ENCODE assay signal across 8 mouse cellular contexts in genomic region chr2:172440640-172441005, GRCm38 (mm10). TPM values are rescaled to one million over a fixed set of nuclear protein-coding genes. Genes with fewer than 3 reads are reported as not detected.
DNase-seq lines count a peak whose midpoint lies in the region; ATAC-seq and TF ChIP-seq lines count a peak whose summit lies in the region.

No protein-coding gene starts in this region.

- H3K27me3 ChIP-seq in heart, embryonic 10.5 days (ENCODE audit: insufficient read depth, poor library complexity, severe bottlenecking), result no peaks in the 10 kb centered on the region
- no peaks in the 10 kb centered on the region for H3K27me3 ChIP-seq in E14TG2a.4 (ENCODE audit: insufficient read depth, low read length)
- no peaks in the 10 kb centered on the region for H3K27me3 ChIP-seq in forebrain, embryonic 13.5 days
- no peaks in the 10 kb centered on the region for H3K27me3 ChIP-seq in liver, embryonic 16.5 days (ENCODE audit: control insufficient read depth, insufficient read depth, low read depth, low read length)

- WGBS in heart, embryonic 10.5 days, result under 1% methylated on average over 21 of the region's 21 CpGs
- WGBS in forebrain, embryonic 13.5 days, result under 1% methylated on average over 21 of the region's 21 CpGs
- WGBS in liver, embryonic 16.5 days (ENCODE audit: insufficient replicate concordance), result 0% methylated on average over 21 of the region's 21 CpGs

- peak overlapping the region; percentile 78 for H3K9ac ChIP-seq in forebrain, embryonic 13.5 days
- H3K9ac ChIP-seq in liver, embryonic 16.5 days (ENCODE audit: low read depth, low read length), result peak overlapping the region; percentile 79

- TF ChIP-seq CTCF in E14TG2a.4 (conservative IDR thresholded peaks at IDR 0.05; ENCODE audit: low read length), result no peak

- peak; percentile 77 for ATAC-seq in forebrain, embryonic 13.5 days
- ATAC-seq in liver, embryonic 16.5 days (ENCODE audit: low read depth), result peak; percentile 42

- peak overlapping the region; percentile 93 for H3K4me2 ChIP-seq in forebrain, embryonic 13.5 days
- H3K4me2 ChIP-seq in liver, embryonic 16.5 days (ENCODE audit: low read depth, low read length), result peak overlapping the region; percentile 73

- no peaks in the 10 kb centered on the region for H3K9me3 ChIP-seq in heart, embryonic 10.5 days
- H3K9me3 ChIP-seq in E14TG2a.4 (ENCODE audit: low read length), result no peaks in the 10 kb centered on the region
- H3K9me3 ChIP-seq in forebrain, embryonic 13.5 days (replicated peaks), result no peaks in the 10 kb centered on the region
- H3K9me3 ChIP-seq in liver, embryonic 16.5 days (replicated peaks; ENCODE audit: control insufficient read depth, low read length), result no peaks in the 10 kb centered on the region

- H3K36me3 ChIP-seq in heart, embryonic 10.5 days, result peaks cover 9% of the 10 kb centered on the region
- H3K36me3 ChIP-seq in E14TG2a.4 (ENCODE audit: insufficient read depth, low read length), result peaks cover 16% of the 10 kb centered on the region
- peaks cover 11% of the 10 kb centered on the region for H3K36me3 ChIP-seq in forebrain, embryonic 13.5 days (ENCODE audit: poor library complexity, severe bottlenecking)
- peaks cover 7% of the 10 kb centered on the region; the same call in 1 of the 2 replicates for H3K36me3 ChIP-seq in liver, embryonic 16.5 days (ENCODE audit: control insufficient read depth, insufficient read depth)

- peak overlapping the region; percentile 81 for H3K4me3 ChIP-seq in heart, embryonic 10.5 days
- H3K4me3 ChIP-seq in E14TG2a.4 (replicated peaks; ENCODE audit: low read length), result peak overlapping the region; percentile 92
- peak overlapping the region; percentile 82 for H3K4me3 ChIP-seq in forebrain, embryonic 13.5 days
- H3K4me3 ChIP-seq in liver, embryonic 16.5 days (ENCODE audit: low read depth, low read length), result peak overlapping the region; percentile 88

- intact Hi-C loops in heart, postnatal 10 days (cut with DNase I), result loop anchor here (5.0 kb wide), 1 partner anchor 68 kb away; the partner anchor contains the start of genes Aurka and Cstf1

- H3K27ac ChIP-seq in heart, embryonic 10.5 days, result peak overlapping the region; percentile 84
- H3K27ac ChIP-seq in forebrain, embryonic 13.5 days, result peak overlapping the region; percentile 40
- peak overlapping the region; percentile 80 for H3K27ac ChIP-seq in liver, embryonic 16.5 days (ENCODE audit: low read length)

- DNase-seq in heart, embryonic 10.5 days (ENCODE audit: low spot score), result no peak
- no peak for DNase-seq in heart, postnatal 10 days
- DNase-seq in thymus, postnatal 4 days, result no peak
- no peak for DNase-seq in spleen, adult 18-20 months
- DNase-seq in left cerebral cortex, adult 18-20 months (ENCODE audit: low spot score in 2 of 2), result no peak

- peaks cover 16% of the 10 kb centered on the region for H3K4me1 ChIP-seq in heart, embryonic 10.5 days
- H3K4me1 ChIP-seq in E14TG2a.4 (replicated peaks; ENCODE audit: low read depth, low read length), result peaks cover 27% of the 10 kb centered on the region
- H3K4me1 ChIP-seq in forebrain, embryonic 13.5 days, result peaks cover 18% of the 10 kb centered on the region
- peaks cover 19% of the 10 kb centered on the region for H3K4me1 ChIP-seq in liver, embryonic 16.5 days (ENCODE audit: control insufficient read depth, low read depth, low read length)

RNA-seq across cellular contexts. Expression of gene Rtf2, which starts 0.3 kb away (rescaled TPM):
- polyA plus RNA-seq in heart, embryonic 10.5 days (2016; fragmentation: Nextera tagmentation; extraction: Ambion mirVana), result 56.0 and 66.0 TPM in 2 replicates
- 10 to 100 TPM; 40.7 to 40.9 TPM for total RNA-seq in heart, postnatal 10 days (2021)
- polyA plus RNA-seq in forebrain, embryonic 13.5 days (2015; fragmentation: Nextera tagmentation; extraction: Ambion mirVana), result 99.2 and 99.3 TPM in 2 replicates
- polyA plus RNA-seq in liver, embryonic 16.5 days (2015; fragmentation: Nextera tagmentation; extraction: Ambion mirVana), result 41.3 and 42.1 TPM in 2 replicates
- 10 to 100 TPM; 71.0 to 74.2 TPM for total RNA-seq in left cerebral cortex, adult 18-20 months (2021)

RNA-seq across cellular contexts. Expression of gene Gcnt7, which starts 17.8 kb away (rescaled TPM):
- polyA plus RNA-seq in heart, embryonic 10.5 days (2016; fragmentation: Nextera tagmentation; extraction: Ambion mirVana), result 1.4 and 1.8 TPM in 2 replicates
- total RNA-seq in heart, postnatal 10 days (2021), result not detected
- 1.6 and 2.4 TPM in 2 replicates for polyA plus RNA-seq in forebrain, embryonic 13.5 days (2015; fragmentation: Nextera tagmentation; extraction: Ambion mirVana)
- 0.54 and 0.58 TPM in 2 replicates for polyA plus RNA-seq in liver, embryonic 16.5 days (2015; fragmentation: Nextera tagmentation; extraction: Ambion mirVana)
- total RNA-seq in left cerebral cortex, adult 18-20 months (2021), result not detected

RNA-seq across cellular contexts. Expression of gene Fam209, which starts 31.7 kb away (rescaled TPM):
- polyA plus RNA-seq in heart, embryonic 10.5 days (2016; fragmentation: Nextera tagmentation; extraction: Ambion mirVana), result not detected in 2 replicates
- total RNA-seq in heart, postnatal 10 days (2021), result not detected
- polyA plus RNA-seq in forebrain, embryonic 13.5 days (2015; fragmentation: Nextera tagmentation; extraction: Ambion mirVana), result 0.76 and 0.98 TPM in 2 replicates
- polyA plus RNA-seq in liver, embryonic 16.5 days (2015; fragmentation: Nextera tagmentation; extraction: Ambion mirVana), result 0.13 and 0.18 TPM in 2 replicates
- total RNA-seq in left cerebral cortex, adult 18-20 months (2021), result not detected

RNA-seq across cellular contexts. Expression of gene Cass4, which starts 47.0 kb away (rescaled TPM):
- polyA plus RNA-seq in heart, embryonic 10.5 days (2016; fragmentation: Nextera tagmentation; extraction: Ambion mirVana), result 0.20 and 0.30 TPM in 2 replicates
- total RNA-seq in heart, postnatal 10 days (2021), result under 1 TPM; 0.22 to 0.25 TPM
- 0.05 TPM in 1 of 2 replicates, not detected in the other for polyA plus RNA-seq in forebrain, embryonic 13.5 days (2015; fragmentation: Nextera tagmentation; extraction: Ambion mirVana)
- polyA plus RNA-seq in liver, embryonic 16.5 days (2015; fragmentation: Nextera tagmentation; extraction: Ambion mirVana), result 0.56 and 0.77 TPM in 2 replicates
- under 1 TPM; 0.35 to 0.42 TPM for total RNA-seq in left cerebral cortex, adult 18-20 months (2021)
